Mouse (Mus musculus): Measurements from ENCODE around the gene Spg11.

The Spg11 gene

GRCm38 (mm10) chr2:122117961-122118958, at the start of gene Spg11:
Gene Spg11 (minus strand): TSS chr2:122118386.
- in situ Hi-C loops (cut with MboI; ENCODE audit: low sequenced_read_pairs) = no loop called here

DNA sequence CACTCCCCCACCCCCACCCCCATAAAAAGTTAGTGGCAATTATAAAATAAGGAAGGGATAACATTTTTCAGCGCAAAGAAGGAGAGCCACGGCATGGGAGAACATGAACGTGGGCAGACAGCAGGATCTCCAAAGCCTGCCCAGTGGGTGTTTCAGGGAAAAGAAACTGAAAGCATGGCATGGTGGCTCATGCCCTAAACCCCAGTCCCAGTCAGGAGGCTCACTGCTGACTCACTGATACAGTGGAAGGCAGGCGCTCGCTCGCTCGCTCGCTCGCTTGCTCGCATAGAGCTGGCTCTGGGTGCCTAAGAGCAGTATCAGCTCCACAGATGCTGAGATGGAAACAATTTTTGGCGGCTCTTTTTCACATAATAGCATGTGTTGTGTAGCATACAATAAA, 46.1 kb upstream of the Spg11 start:
- in situ Hi-C loops (cut with MboI; ENCODE audit: low sequenced_read_pairs) = no loop called here

DNA sequence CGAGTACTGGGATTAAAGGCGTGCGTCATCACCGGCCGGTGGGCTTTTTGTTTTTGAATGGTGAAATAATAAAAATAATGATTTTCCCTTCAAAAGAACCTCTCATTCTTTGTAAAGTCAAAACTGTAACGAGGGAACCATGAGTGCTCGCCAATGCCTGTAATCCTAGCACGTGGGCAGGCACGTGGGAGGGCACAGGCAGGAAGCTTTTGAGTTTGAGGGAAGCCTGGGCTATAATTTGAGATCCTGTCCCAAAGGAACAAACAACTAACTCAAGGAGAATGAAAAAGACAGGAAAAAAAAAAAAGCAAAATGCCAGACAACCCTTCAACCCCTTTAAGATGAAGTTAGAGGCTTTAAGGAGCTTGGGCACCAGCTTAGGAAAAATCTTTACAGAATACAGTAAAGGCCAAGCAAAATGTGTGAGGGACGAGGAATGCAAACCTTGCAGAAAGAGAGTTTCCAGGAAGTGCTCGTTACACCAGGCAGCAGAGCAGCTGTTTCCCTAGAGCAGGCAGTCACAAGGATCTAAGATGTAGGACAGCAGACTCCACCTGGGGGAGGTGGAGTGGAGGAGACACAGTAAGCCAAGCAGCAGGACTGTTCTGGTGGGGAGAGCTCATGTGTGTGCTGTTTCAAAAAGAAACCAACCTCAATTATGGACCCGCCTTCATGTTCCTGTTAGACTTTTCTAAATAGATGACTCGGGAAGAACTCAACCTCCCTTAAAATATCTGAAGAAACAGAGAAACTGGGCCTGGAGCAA, 45.4 kb upstream of the Spg11 start:
- in situ Hi-C loops (cut with MboI; ENCODE audit: low sequenced_read_pairs) = no loop called here

- in situ Hi-C loops (cut with MboI; ENCODE audit: low sequenced_read_pairs) = no loop called here
Observed at GRCm38 (mm10) chr2:122162529-122162928, 44.3 kb upstream of the Spg11 start.

DNA sequence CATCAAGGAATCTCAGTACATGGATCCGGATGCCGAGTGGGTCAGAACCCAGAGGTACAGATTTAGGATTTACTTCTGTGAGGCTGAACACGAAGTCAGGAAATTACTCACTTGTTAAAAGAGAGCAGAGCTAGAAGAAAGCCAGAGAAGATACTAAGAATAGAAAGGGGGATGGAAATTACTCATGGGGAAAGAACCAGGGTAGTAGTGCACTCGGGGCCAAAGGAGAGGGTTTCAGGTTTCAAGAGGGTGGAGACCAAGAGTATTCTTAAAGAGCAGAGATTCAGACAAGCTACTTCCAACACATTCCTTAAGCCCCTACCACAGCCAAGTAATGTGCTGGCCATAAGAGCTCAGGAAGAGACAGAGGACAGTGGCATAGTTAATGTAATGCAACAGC, 43.4 kb upstream of the Spg11 start:
- in situ Hi-C loops (cut with MboI; ENCODE audit: low sequenced_read_pairs) = no loop called here

DNA sequence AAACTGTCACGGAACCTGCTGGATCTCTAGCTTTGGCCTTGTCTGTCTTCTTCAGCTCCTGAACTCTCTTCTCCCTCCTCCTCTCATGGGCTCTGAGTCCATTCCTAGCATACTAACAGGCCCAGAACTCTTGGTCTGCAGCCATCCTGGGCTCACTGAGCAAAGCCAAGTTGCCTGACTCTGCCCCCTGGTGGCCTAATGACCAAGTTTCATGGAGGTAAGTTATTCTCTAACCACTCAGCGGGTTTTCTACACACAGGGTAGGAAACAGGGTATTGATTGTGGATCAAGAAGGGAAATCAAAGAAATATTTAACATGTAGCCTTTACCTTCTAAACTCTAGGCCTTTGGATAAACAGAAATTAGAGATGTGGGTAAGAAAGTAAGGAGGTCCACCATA, 42.5 kb upstream of the Spg11 start, which contains the start of gene Trim69:
Gene Trim69 (plus strand): TSS at position 21 of the 400 bp plus-strand sequence.
- in situ Hi-C loops (cut with MboI; ENCODE audit: low sequenced_read_pairs) = no loop called here

GRCm38 (mm10) chr2:122159667-122160066, 41.5 kb upstream of the Spg11 start:
- in situ Hi-C loops (cut with MboI; ENCODE audit: low sequenced_read_pairs) = no loop called here

- in situ Hi-C loops (cut with MboI; ENCODE audit: low sequenced_read_pairs) = no loop called here
Observed at GRCm38 (mm10) chr2:122158362-122158802, 40.2 kb upstream of the Spg11 start.

- in situ Hi-C loops (cut with MboI; ENCODE audit: low sequenced_read_pairs) = no loop called here
Observed at GRCm38 (mm10) chr2:122157561-122157960, 39.4 kb upstream of the Spg11 start.

DNA sequence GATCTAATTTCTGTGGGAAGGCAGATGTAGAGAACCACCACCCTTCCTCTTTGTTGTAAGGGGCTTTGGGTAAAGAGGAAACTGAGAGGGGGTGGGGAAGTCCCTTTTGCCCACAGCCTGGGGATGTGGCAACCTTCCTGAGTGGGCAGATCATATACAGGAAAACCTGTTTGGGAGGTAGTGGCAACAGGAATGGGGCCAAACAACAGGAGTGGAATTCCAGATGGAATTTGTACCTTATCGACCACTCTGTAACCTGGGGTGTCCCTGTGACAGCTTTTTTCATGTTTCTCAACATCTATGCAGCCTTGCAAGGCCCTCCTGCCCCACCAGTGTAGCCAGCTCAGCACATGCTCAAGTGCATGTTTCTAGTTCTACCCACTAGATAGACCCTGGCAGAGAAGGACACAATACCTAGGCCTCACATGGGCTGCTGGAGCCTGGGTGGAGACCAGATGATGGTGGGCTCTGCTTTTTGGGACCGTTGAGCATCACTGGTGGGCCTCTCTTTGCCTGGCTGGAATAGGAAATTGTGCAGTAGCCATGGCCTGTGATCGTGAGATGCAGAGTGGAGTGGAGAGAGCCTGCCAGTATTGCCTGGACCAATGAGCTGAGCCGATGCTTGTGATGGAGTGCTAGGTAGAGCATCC, 38.0 kb upstream of the Spg11 start:
- in situ Hi-C loops (cut with MboI; ENCODE audit: low sequenced_read_pairs) = no loop called here

GRCm38 (mm10) chr2:122155292-122155691, 37.1 kb upstream of the Spg11 start:
- in situ Hi-C loops (cut with MboI; ENCODE audit: low sequenced_read_pairs) = no loop called here

DNA sequence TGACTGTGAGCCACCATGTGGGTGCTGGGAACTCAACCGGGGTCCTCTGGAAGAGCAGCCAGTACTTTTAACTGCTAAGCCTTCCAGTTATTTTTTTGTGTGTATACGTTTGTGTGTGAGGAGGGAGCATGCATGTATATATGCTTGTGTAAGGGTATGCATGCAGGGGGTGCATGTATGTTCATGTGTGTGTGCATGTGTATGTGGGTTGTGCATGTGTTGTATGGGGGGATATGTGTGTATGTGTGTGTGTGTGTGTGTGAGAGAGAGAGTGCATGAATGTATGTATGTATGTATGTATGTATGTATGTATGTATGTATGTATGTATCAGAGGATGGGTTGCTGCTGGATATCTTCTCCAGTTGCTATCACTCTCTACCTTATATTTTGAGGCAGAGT, 36.3 kb upstream of the Spg11 start:
- in situ Hi-C loops (cut with MboI; ENCODE audit: low sequenced_read_pairs) = no loop called here

GRCm38 (mm10) chr2:122153681-122154365, 35.6 kb upstream of the Spg11 start:
- in situ Hi-C loops (cut with MboI; ENCODE audit: low sequenced_read_pairs) = no loop called here

GRCm38 (mm10) chr2:122152850-122153249, 34.7 kb upstream of the Spg11 start:
- in situ Hi-C loops (cut with MboI; ENCODE audit: low sequenced_read_pairs) = no loop called here

- in situ Hi-C loops (cut with MboI; ENCODE audit: low sequenced_read_pairs) = no loop called here
Observed at GRCm38 (mm10) chr2:122151221-122151620, 33.0 kb upstream of the Spg11 start.

- in situ Hi-C loops (cut with MboI; ENCODE audit: low sequenced_read_pairs) = no loop called here
Observed at GRCm38 (mm10) chr2:122149716-122150115, 31.5 kb upstream of the Spg11 start.

GRCm38 (mm10) chr2:122149316-122149715, 31.1 kb upstream of the Spg11 start:
- in situ Hi-C loops (cut with MboI; ENCODE audit: low sequenced_read_pairs) = no loop called here

GRCm38 (mm10) chr2:122148242-122148917, 30.2 kb upstream of the Spg11 start:
- in situ Hi-C loops (cut with MboI; ENCODE audit: low sequenced_read_pairs) = no loop called here

- in situ Hi-C loops (cut with MboI; ENCODE audit: low sequenced_read_pairs) = no loop called here
Observed at GRCm38 (mm10) chr2:122147508-122148241, 29.5 kb upstream of the Spg11 start, which contains the start of gene B2m. Gene B2m (plus strand): TSS chr2:122147686.
